Mouse (Mus musculus): ENCODE measurements around the gene Prr14l. TPM values are rescaled to one million over a fixed set of nuclear protein-coding genes. Genes with fewer than 3 reads are reported as not detected.
A peak's percentile ranks its signal among the peaks of the same experiment; 100 is the strongest.
"Not testable (repeated sequence)": the region's sequence is repeated elsewhere in the genome, so short reads cannot be mapped to it uniquely, and the experiment has no call there.

The Prr14l gene
- total RNA-seq, 1 experiment = 21.9 TPM

DNA sequence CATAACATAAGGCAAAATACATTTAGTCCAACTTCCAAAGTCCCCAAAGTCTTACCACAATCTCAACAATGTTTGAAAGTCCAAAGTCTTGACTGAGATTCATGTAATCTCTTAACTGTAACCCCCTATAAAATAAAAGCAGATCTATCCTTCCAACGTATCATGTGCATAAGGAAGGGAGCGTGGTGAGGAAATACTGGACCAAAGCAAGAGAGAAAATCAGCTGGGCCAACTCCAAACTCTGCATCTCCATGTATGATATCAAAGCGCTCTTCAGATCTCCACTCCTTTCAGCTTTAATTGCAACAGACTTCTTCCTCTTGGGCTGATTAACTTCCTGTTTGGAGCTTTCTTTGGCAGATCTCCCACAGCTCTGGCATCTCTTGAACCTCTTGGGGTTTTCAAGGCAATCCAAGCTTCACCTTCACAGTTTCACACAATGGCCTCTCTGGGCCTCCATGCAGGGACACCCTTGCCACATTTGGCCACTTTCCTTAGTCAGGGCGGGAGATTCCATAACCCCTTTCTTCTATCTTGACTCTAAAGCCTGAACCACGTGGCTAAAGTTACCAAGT, 92.4 kb downstream of the Prr14l start:
- no peak for TF ChIP-seq ZC3H11A (IDR thresholded peaks at IDR 0.05; ENCODE audit: borderline replicate concordance, low read depth, low read length)
- TF ChIP-seq MAFK (IDR thresholded peaks at IDR 0.05; ENCODE audit: insufficient read depth, low read depth, low read length) = no peak
- TF ChIP-seq ZNF384 (IDR thresholded peaks at IDR 0.05; ENCODE audit: low read depth, low read length) = no peak
- TF ChIP-seq HCFC1 (IDR thresholded peaks at IDR 0.05; ENCODE audit: borderline replicate concordance, insufficient read depth, low read length) = no peak
- TF ChIP-seq CHD2 (IDR thresholded peaks at IDR 0.05; ENCODE audit: low read depth, low read length) = no peak
- H3K4me1 ChIP-seq (ENCODE audit: control insufficient read depth in 2 of 2, insufficient read depth in 2 of 2, low read length in 2 of 2, poor library complexity in 1 of 2) = no peaks in the 10 kb centered on the region
- peaks cover 15% of the 10 kb centered on the region for H3K36me3 ChIP-seq (ENCODE audit: control insufficient read depth, insufficient read depth, low read length, poor library complexity, severe bottlenecking)
- in situ Hi-C loops (cut with MboI; ENCODE audit: low sequenced_read_pairs in 2 of 2, unreplicated experiment in 2 of 2) = no loop called here
- no peak for DNase-seq (ENCODE audit: low read depth, low spot score)
- H3K4me3 ChIP-seq (ENCODE audit: insufficient read depth in 1 of 2, low read depth in 1 of 2, low read length in 2 of 2, poor library complexity in 1 of 2, severe bottlenecking in 1 of 2) = no peak overlapping the region
- H3K27ac ChIP-seq (ENCODE audit: insufficient read depth, low read depth, low read length, poor library complexity, severe bottlenecking) = no peak overlapping the region
- no peak overlapping the region for H3K9ac ChIP-seq (ENCODE audit: insufficient read depth, low read depth, low read length, poor library complexity, severe bottlenecking)
- H3K9me3 ChIP-seq (ENCODE audit: control insufficient read depth, insufficient read depth, low read depth, low read length) = no peaks in the 10 kb centered on the region

DNA sequence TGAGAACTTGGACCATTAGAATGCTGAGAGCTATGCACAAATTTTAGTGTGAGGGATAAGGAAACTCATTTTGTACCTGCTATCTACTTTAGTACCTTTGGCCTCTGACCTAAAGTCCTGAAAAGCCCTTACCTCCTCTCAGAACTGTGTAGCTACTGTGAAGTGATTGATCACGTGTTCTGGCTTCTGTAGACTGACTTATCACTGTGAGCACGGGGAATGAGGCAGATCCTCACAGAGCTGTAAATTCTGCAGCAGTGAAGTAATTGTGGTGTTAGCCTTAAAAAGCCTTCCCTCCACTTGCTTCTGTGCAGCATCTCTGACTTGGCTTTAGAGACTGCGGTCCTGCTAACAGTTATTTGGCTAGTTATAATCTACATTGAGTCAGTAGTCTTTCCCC, 93.3 kb downstream of the Prr14l start:
- Histone ChIP-seq H3K4me1 (ENCODE audit: control insufficient read depth in 2 of 2, insufficient read depth in 2 of 2, low read length in 2 of 2, poor library complexity in 1 of 2) (no peaks in the 10 kb centered on the region), H3K4me3 (ENCODE audit: insufficient read depth in 1 of 2, low read depth in 1 of 2, low read length in 2 of 2, poor library complexity in 1 of 2, severe bottlenecking in 1 of 2) (no peak overlapping the region), H3K27ac (ENCODE audit: insufficient read depth, low read depth, low read length, poor library complexity, severe bottlenecking) (peak overlapping the region; percentile 81; the same call in 1 of the 2 replicates), H3K9ac (ENCODE audit: insufficient read depth, low read depth, low read length, poor library complexity, severe bottlenecking) (no peak overlapping the region), H3K36me3 (ENCODE audit: control insufficient read depth, insufficient read depth, low read length, poor library complexity, severe bottlenecking) (peaks cover 15% of the 10 kb centered on the region), H3K9me3 (ENCODE audit: control insufficient read depth, insufficient read depth, low read depth, low read length) (no peaks in the 10 kb centered on the region)
- no peak for DNase-seq (ENCODE audit: low read depth, low spot score)
- TF ChIP-seq CHD2 (IDR thresholded peaks at IDR 0.05; ENCODE audit: low read depth, low read length) (no peak), ZC3H11A (IDR thresholded peaks at IDR 0.05; ENCODE audit: borderline replicate concordance, low read depth, low read length) (no peak), ZNF384 (IDR thresholded peaks at IDR 0.05; ENCODE audit: low read depth, low read length) (no peak), MAFK (IDR thresholded peaks at IDR 0.05; ENCODE audit: insufficient read depth, low read depth, low read length) (no peak), HCFC1 (IDR thresholded peaks at IDR 0.05; ENCODE audit: borderline replicate concordance, insufficient read depth, low read length) (no peak)
- in situ Hi-C loops (cut with MboI; ENCODE audit: low sequenced_read_pairs in 2 of 2, unreplicated experiment in 2 of 2) = no loop called here

DNA sequence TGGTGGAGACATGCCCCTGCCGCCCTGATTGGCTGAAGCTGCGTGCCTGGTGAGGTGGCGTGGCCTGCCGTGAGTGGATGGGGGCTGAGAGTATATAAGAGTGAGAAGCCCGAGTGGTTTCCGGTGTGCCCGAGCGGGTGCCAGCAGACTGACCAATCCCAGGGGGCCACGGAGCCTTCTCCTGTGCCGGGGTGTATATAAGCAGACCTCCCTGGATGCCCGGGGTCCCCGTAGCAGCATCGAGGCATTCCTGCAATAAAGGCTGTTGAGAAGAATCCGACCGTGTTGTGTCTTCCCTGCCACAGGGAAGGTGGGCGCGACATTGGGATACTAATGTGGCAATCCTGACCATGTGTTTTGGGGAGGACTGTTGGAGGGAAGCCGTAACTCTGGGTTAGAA, 93.7 kb downstream of the Prr14l start:
- H3K4me3 ChIP-seq (ENCODE audit: insufficient read depth in 1 of 2, low read depth in 1 of 2, low read length in 2 of 2, poor library complexity in 1 of 2, severe bottlenecking in 1 of 2); H3K9ac ChIP-seq (ENCODE audit: insufficient read depth, low read depth, low read length, poor library complexity, severe bottlenecking); in situ Hi-C loops (cut with MboI; ENCODE audit: low sequenced_read_pairs in 2 of 2, unreplicated experiment in 2 of 2); H3K9me3 ChIP-seq (ENCODE audit: control insufficient read depth, insufficient read depth, low read depth, low read length); DNase-seq (ENCODE audit: low read depth, low spot score); H3K4me1 ChIP-seq (ENCODE audit: control insufficient read depth in 2 of 2, insufficient read depth in 2 of 2, low read length in 2 of 2, poor library complexity in 1 of 2): not testable (repeated sequence)
- H3K36me3 ChIP-seq (ENCODE audit: control insufficient read depth, insufficient read depth, low read length, poor library complexity, severe bottlenecking) = peaks cover 15% of the 10 kb centered on the region
- H3K27ac ChIP-seq (ENCODE audit: insufficient read depth, low read depth, low read length, poor library complexity, severe bottlenecking) = peak overlapping the region; percentile 81; the same call in 1 of the 2 replicates

DNA sequence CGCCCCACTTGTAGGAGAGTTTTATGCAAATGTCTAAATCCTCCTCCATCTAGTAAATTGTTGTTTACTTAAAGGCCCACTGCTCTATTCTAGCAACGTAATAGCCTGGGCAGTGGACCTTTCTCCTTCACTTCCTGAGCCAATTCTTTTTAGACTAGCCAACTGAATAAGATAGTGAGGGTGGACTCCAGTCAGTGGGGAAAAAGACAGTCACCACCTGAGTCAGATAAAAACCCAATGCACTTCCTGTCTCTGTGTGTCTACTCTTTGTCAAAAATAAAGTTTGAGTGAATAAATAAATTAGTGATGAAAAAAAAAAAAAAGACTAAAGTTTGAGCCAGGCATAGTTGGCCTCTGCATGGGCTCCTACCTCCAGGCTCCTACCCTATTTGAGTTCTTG, 94.4 kb downstream of the Prr14l start:
- DNase-seq (ENCODE audit: low read depth, low spot score) = no peak
- Histone ChIP-seq H3K36me3 (ENCODE audit: control insufficient read depth, insufficient read depth, low read length, poor library complexity, severe bottlenecking) (peaks cover 15% of the 10 kb centered on the region), H3K4me1 (ENCODE audit: control insufficient read depth in 2 of 2, insufficient read depth in 2 of 2, low read length in 2 of 2, poor library complexity in 1 of 2) (no peaks in the 10 kb centered on the region), H3K9me3 (ENCODE audit: control insufficient read depth, insufficient read depth, low read depth, low read length) (no peaks in the 10 kb centered on the region), H3K27ac (ENCODE audit: insufficient read depth, low read depth, low read length, poor library complexity, severe bottlenecking) (no peak overlapping the region), H3K4me3 (ENCODE audit: insufficient read depth in 1 of 2, low read depth in 1 of 2, low read length in 2 of 2, poor library complexity in 1 of 2, severe bottlenecking in 1 of 2) (no peak overlapping the region), H3K9ac (ENCODE audit: insufficient read depth, low read depth, low read length, poor library complexity, severe bottlenecking) (no peak overlapping the region)
- TF ChIP-seq ZC3H11A (IDR thresholded peaks at IDR 0.05; ENCODE audit: borderline replicate concordance, low read depth, low read length) (no peak), ZNF384 (IDR thresholded peaks at IDR 0.05; ENCODE audit: low read depth, low read length) (0 out of 2 replicates have a peak, but pooled peaks have one; percentile 21)
- in situ Hi-C loops (cut with MboI; ENCODE audit: low sequenced_read_pairs in 2 of 2, unreplicated experiment in 2 of 2) = no loop called here

DNA sequence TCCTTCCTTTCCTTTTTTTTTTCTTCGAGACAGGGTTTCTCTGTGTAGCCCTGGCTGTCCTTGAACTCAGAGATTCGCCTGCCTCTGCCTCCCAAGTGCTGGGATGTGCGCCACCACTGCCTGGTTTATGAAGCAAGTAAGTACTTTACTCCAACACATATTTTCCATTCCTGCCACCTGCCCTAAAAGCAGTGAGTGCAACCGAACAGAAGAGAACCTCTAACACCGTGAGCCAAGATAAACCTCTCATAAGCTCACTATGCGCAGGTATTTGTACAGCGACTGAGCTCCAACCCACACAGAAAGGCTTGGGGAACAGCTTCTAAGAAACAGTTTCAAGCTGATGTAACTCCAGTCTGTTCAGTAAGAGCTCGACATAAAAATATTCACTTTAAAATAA, 97.9 kb downstream of the Prr14l start:
- Histone ChIP-seq H3K27ac (ENCODE audit: insufficient read depth, low read depth, low read length, poor library complexity, severe bottlenecking) (no peak overlapping the region), H3K9ac (ENCODE audit: insufficient read depth, low read depth, low read length, poor library complexity, severe bottlenecking) (no peak overlapping the region), H3K4me3 (ENCODE audit: insufficient read depth in 1 of 2, low read depth in 1 of 2, low read length in 2 of 2, poor library complexity in 1 of 2, severe bottlenecking in 1 of 2) (no peak overlapping the region), H3K4me1 (ENCODE audit: control insufficient read depth in 2 of 2, insufficient read depth in 2 of 2, low read length in 2 of 2, poor library complexity in 1 of 2) (peaks cover 4 to 10% of the 10 kb centered on the region in 2 experiments; a peak in 2 of 4 replicates), H3K9me3 (ENCODE audit: control insufficient read depth, insufficient read depth, low read depth, low read length) (no peaks in the 10 kb centered on the region), H3K36me3 (ENCODE audit: control insufficient read depth, insufficient read depth, low read length, poor library complexity, severe bottlenecking) (peaks cover 3% of the 10 kb centered on the region; the same call in 1 of the 2 replicates)
- no peak for DNase-seq (ENCODE audit: low read depth, low spot score)
- TF ChIP-seq ZC3H11A (IDR thresholded peaks at IDR 0.05; ENCODE audit: borderline replicate concordance, low read depth, low read length) (no peak), CHD2 (IDR thresholded peaks at IDR 0.05; ENCODE audit: low read depth, low read length) (no peak), HCFC1 (IDR thresholded peaks at IDR 0.05; ENCODE audit: borderline replicate concordance, insufficient read depth, low read length) (no peak), ZNF384 (IDR thresholded peaks at IDR 0.05; ENCODE audit: low read depth, low read length) (no peak), MAFK (IDR thresholded peaks at IDR 0.05; ENCODE audit: insufficient read depth, low read depth, low read length) (no peak)
- in situ Hi-C loops (cut with MboI; ENCODE audit: low sequenced_read_pairs in 2 of 2, unreplicated experiment in 2 of 2) = no loop called here

All from ES-E14 (cell line).